Comparison of ENCODE assay signal across 9 mouse cellular contexts in genomic region chr7:83599913-83600286, GRCm38 (mm10). TPM values are rescaled to one million over a fixed set of nuclear protein-coding genes. Genes with fewer than 3 reads are reported as not detected.
DNase-seq lines count a peak whose midpoint lies in the region; ATAC-seq and TF ChIP-seq lines count a peak whose summit lies in the region.
"Had no signal": no experiment of that assay in that cellular context is flagged by ENCODE, and none has a peak within 500 bp of the region (broad histone marks: within the 10 kb centered on the region; RNA-seq: fewer than 3 reads in every experiment).

No protein-coding gene starts in this region.

- no peaks in the 10 kb centered on the region for H3K4me1 ChIP-seq in kidney, adult 2 months (ENCODE audit: control insufficient read depth, insufficient read depth, low read length)
- H3K4me1 ChIP-seq in kidney, embryonic 14.5 days (ENCODE audit: control insufficient read depth, insufficient read depth, low read length): 0 out of 2 replicates have a peak, but pooled peaks cover 4% of the 10 kb centered on the region
- H3K4me1 ChIP-seq in G1E (ENCODE audit: insufficient read depth, low read depth, low read length): no peaks in the 10 kb centered on the region
- H3K4me1 ChIP-seq: megakaryocyte, embryonic 14.5 days had no signal

- peak; percentile 58 for DNase-seq in kidney, adult 2 months
- peak; percentile 21 for DNase-seq in G1E (ENCODE audit: low spot score)
- DNase-seq in cerebellum, adult 18-20 months: peak; percentile 52 to 64
- DNase-seq in gastrocnemius, postnatal 10 days: peak; percentile 64
- peak; percentile 15 to 34 for DNase-seq in left cerebral cortex, adult 2 months (ENCODE audit: extremely low spot score in 1 of 2, low spot score in 2 of 2)
- peak; percentile 85 for DNase-seq in naive thymus-derived CD4-positive, alpha-beta T cell, adult 2 months (ENCODE audit: low read depth)
- peak; percentile 60 for DNase-seq in thymus, postnatal 25 days

- no peak overlapping the region for H3K4me3 ChIP-seq in kidney, adult 2 months (ENCODE audit: insufficient read depth, low read depth, low read length)
- H3K4me3 ChIP-seq in kidney, embryonic 14.5 days (ENCODE audit: low read length): no peak overlapping the region
- no peak overlapping the region for H3K4me3 ChIP-seq in G1E (ENCODE audit: low read depth, low read length)
- H3K4me3 ChIP-seq in left cerebral cortex, adult 2 months: no peak overlapping the region
- H3K4me3 ChIP-seq: megakaryocyte, embryonic 14.5 days had no signal

- intact Hi-C loops in left cerebral cortex, adult 2 months (cut with DNase I): loop anchor here (1.0 kb wide), 1 partner anchor 32 kb away; no protein-coding TSS in a partner anchor

- H3K27me3 ChIP-seq in kidney, adult 2 months (replicated peaks; ENCODE audit: control insufficient read depth, insufficient read depth, low read length): no peaks in the 10 kb centered on the region
- H3K27me3 ChIP-seq in kidney, embryonic 14.5 days (ENCODE audit: control insufficient read depth, insufficient read depth, low read length): no peaks in the 10 kb centered on the region
- no peaks in the 10 kb centered on the region for H3K27me3 ChIP-seq in G1E (ENCODE audit: insufficient read depth, low read length)

- no peak for TF ChIP-seq POLR2A in kidney, adult 2 months (IDR thresholded peaks at IDR 0.05; ENCODE audit: low read depth, low read length)

- peak; percentile 77 for TF ChIP-seq CTCF in kidney, adult 2 months (conservative IDR thresholded peaks at IDR 0.05; ENCODE audit: insufficient read depth, insufficient read length, low read depth, low read length)
- peak; percentile 24; the same call in 1 of the 2 replicates for TF ChIP-seq CTCF in G1E (IDR thresholded peaks at IDR 0.05; ENCODE audit: low read depth, low read length)
- peak; percentile 67 for TF ChIP-seq CTCF in left cerebral cortex, adult 2 months (IDR thresholded peaks at IDR 0.05)

- no peaks in the 10 kb centered on the region for H3K9me3 ChIP-seq in kidney, embryonic 14.5 days (ENCODE audit: control insufficient read depth, low read length)
- H3K9me3 ChIP-seq in G1E (replicated peaks): no peaks in the 10 kb centered on the region

- H3K27ac ChIP-seq in kidney, adult 2 months (ENCODE audit: insufficient read depth, low read depth, low read length): no peak overlapping the region
- no peak overlapping the region for H3K27ac ChIP-seq in kidney, embryonic 14.5 days (ENCODE audit: low read depth, low read length)
- H3K27ac ChIP-seq in left cerebral cortex, adult 2 months: no peak overlapping the region

- no peak overlapping the region for H3K4me2 ChIP-seq in kidney, embryonic 14.5 days (replicated peaks; ENCODE audit: low read depth, low read length)

- WGBS in kidney, adult 2 months: 68% methylated on average over 8 of the region's 8 CpGs
- WGBS in kidney, embryonic 14.5 days: 66% methylated on average over 8 of the region's 8 CpGs

- H3K36me3 ChIP-seq in kidney, adult 2 months (ENCODE audit: control insufficient read depth, insufficient read depth, low read length): no peaks in the 10 kb centered on the region
- no peaks in the 10 kb centered on the region for H3K36me3 ChIP-seq in kidney, embryonic 14.5 days (ENCODE audit: control insufficient read depth, insufficient read depth, low read length)
- no peaks in the 10 kb centered on the region for H3K36me3 ChIP-seq in G1E (replicated peaks)

- ATAC-seq in kidney, embryonic 14.5 days (ENCODE audit: low FRiP score, low TSS enrichment): no peak
- ATAC-seq in G1E (ENCODE audit: extremely low read depth, insufficient number of reproducible peaks, low FRiP score, poor library complexity, severe bottlenecking): no peak

- no peak overlapping the region for H3K9ac ChIP-seq in kidney, embryonic 14.5 days (ENCODE audit: low read depth, low read length)

RNA-seq across cellular contexts. Expression of gene Tmc3, which starts 15.2 kb away (rescaled TPM):
- 0.88 and 1.0 TPM in 2 replicates for polyA plus RNA-seq in kidney, adult 2 months (2012; rRNA removed)
- 0.84 and 0.91 TPM in 2 replicates for polyA plus RNA-seq in kidney, embryonic 14.5 days (2014; fragmentation: Nextera tagmentation; extraction: Ambion mirVana)
- total RNA-seq in G1E (2014; fragmentation: Nextera tagmentation): not detected in 2 replicates
- total RNA-seq in G1E (2017): 0.12 and 0.71 TPM in 2 replicates
- polyA plus RNA-seq in G1E (2012): not detected in 2 replicates
- 1 to 10 TPM in 1 of 2 experiments, under 1 TPM in 1; 0.80 to 1.6 TPM for total RNA-seq in gastrocnemius, postnatal 10 days (2021)
- under 1 TPM; 0.29 to 0.40 TPM for total RNA-seq in left cerebral cortex, adult 2 months (2021)

RNA-seq across cellular contexts. Expression of gene Stard5, which starts 31.9 kb away (rescaled TPM):
- polyA plus RNA-seq in kidney, adult 2 months (2012; rRNA removed): 80.0 and 88.2 TPM in 2 replicates
- 13.0 and 19.4 TPM in 2 replicates for polyA plus RNA-seq in kidney, embryonic 14.5 days (2014; fragmentation: Nextera tagmentation; extraction: Ambion mirVana)
- 6.6 and 8.7 TPM in 2 replicates for total RNA-seq in G1E (2014; fragmentation: Nextera tagmentation)
- total RNA-seq in G1E (2017): 3.0 and 3.6 TPM in 2 replicates
- polyA plus RNA-seq in G1E (2012): 0.47 and 0.57 TPM in 2 replicates
- total RNA-seq in gastrocnemius, postnatal 10 days (2021): 1 to 10 TPM; 8.6 to 9.1 TPM
- 1 to 10 TPM; 6.8 to 7.4 TPM for total RNA-seq in left cerebral cortex, adult 2 months (2021)

Comparison
In these comparisons a context has a peak if more than half of its experiments do, and no peak if none do; other contexts are left out.
1. DNase-seq: peak in every context shown above with its lines; median percentile 85 in naive thymus-derived CD4-positive, alpha-beta T cell, adult 2 months; 64 in gastrocnemius, postnatal 10 days; 60 in thymus, postnatal 25 days; 58 in kidney, adult 2 months; 58 in cerebellum, adult 18-20 months; 24 in left cerebral cortex, adult 2 months; 21 in G1E.
2. CTCF ChIP-seq: peak in every context shown above with its lines; median percentile 77 in kidney, adult 2 months; 67 in left cerebral cortex, adult 2 months; 24 in G1E.